Mouse (Mus musculus) kidney, postnatal 4 days (tissue): ENCODE data around the gene Cdk4.

Experiments used
- DNase-seq, 2 experiments: peaks; one replicate each; pipeline ENCODE4 v3.0.0; 2021; ENCODE audit warnings: mixed read lengths in 2 of 2

The Cdk4 gene

DNA sequence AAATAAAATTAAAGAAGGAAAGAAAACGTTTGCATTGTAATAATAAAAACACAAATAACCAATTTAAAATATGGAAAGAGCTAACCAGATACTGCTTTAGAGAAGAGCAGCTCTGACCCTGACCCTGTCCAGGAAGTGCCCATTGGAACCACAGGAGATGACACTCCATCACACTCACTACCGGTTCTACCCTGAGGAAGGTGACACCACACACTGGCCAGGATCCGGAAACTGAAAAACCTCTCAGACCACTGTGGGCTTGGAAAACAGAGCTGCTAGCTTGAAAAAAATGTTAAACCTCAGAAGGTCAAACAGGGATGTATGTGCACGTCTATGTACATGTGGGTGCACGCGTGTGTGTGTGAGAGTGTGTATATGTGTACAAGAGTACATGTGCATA, 37.8 kb downstream of the Cdk4 start:
- no peak for DNase-seq

DNA sequence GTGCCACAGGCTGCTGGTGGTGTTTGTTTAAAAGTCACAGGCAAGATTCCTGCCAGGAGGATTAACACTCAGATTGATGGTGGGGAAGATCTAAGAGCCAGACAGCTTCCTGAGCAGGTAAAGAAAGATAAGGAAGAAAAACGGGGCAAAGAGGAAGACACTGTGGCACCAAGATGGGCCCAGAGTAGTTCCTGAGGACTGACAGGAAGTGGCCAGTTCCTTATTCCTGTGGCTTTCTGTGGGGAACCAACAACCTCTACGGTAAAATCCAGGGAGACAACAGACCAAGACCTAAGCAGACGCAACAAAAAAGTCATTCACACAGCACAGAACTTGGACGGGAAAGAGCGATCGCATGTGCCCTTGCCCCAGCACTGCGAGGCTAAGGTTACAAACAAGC, 40.3 kb downstream of the Cdk4 start:
- DNase-seq: no peak

DNA sequence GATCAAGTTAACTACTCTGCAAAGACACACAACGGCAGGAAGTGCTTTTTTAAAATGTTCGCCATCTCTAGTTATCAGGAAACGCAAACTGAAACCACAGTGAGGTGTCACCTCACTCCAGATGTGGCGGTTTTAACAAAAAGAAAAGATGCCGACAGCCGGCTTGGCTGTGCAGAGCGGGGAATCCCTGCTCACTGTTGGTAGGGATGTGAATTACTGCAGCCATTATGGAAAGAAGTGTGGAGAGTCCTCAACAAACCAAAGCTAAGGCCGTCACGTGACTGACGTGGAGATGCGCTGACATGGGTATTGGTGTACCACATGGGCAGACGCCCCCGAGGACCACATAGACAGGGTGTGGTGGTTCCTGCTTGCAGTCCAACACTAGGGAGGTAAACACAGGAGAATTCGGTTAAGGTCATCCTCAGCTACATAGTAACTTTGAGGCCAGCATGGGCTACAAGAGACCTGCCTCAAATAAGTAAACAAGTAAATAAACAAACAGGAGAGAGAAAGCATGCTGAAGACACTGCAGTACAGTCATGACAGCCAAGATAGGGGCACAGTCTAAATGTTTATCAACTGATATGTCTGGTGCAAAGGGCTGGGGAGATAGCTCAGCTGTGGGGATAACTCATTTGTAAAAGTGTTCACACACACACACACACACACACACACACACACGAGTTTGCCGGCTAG, 44.4 kb downstream of the Cdk4 start:
- no peak for DNase-seq

DNA sequence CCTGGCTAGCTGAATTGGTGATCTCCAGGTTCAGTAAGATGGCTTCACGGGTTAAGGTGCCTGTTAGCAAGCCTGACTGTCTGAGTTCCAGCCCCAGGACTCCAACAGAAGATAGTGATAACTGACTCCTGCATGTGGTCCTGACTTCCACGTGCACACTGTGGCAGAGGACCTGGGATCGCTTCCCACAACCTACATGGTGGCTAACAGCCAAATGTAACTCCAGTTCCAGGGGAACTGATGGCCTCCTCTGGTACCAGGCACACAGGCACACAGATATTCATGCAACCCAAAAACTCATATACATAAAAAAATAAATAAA, 44.9 kb downstream of the Cdk4 start:
- no peak for DNase-seq

DNA sequence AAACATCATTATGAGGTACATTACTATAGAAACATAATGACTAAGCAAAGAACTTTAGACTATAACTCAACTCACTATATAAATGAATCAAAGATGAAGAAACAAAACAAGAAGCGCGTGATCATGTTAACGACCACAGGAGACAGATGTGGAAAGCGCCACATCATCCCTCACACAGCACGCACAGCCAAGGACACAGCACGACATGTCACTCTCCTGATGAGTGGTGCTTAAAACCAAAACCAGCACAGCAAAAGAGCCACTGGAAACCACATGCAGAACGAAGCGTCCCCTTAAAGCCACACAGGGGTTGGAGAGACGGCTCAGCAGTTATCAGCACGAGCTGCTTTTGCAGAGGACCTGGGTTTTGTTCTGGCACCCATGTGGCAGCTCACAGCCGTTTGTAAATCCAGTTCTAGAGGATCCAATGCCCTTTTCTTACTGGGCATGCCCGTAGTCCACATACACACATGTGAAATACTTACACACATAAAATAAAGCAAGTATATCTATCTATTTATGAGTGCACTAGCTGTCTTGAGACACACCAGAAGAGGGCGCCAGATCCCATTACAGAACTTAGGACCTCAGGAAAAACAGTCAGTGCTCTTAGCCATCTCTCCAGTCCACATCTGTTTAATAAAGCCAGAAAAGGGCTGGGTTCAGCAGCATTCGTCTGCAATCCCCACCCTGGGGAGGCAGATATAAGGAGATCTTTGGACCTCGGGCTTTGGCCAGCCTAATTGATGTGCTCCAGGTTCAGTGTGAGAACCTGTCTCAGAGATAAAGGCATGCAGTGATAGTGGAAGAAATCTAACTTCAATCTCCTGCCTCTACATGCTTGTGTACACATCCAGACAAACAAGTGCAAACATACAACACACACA, 47.9 kb downstream of the Cdk4 start:
- no peak for DNase-seq

DNA sequence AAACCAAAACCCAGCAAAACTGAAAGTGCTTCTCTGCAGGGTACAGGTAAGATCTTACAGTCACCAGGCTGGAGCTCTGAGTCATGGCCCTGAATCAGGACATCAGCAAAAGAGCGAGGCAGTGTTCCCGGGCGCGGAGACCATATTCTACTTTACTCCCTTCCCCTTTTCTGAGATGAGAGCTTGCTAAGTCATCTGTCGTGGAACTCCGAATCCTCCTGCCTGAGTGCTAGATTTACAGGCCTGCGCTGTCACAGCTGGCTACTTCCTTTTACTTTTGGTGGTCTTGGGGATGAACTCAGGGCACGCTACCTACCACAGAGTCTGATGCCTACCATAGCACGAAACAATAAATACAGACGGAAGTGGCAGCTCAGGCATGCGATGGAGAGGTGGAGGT, 51.1 kb downstream of the Cdk4 start:
- no peak for DNase-seq

DNA sequence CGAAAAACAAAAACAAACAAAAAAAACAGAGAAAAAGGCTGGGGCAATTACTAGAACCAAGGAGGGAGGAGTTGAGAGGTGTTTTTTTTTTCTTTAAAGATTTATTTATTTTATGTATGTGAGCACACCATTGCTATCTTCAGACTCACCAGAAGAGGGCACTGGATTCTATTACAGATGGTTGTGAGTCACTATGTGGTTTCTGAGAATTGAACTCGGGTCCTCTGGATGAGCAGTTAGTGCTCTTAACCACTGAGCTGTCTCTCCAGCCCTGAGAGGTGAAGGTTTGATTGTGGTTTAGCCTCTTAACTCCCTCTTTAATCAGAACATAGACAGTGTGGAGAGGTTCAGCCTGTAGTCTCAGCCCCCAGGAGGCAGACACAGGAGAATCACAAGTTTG, 51.7 kb downstream of the Cdk4 start:
- DNase-seq: no peak
